9 mouse cellular contexts compared by ENCODE assay signal in the genomic region with DNA sequence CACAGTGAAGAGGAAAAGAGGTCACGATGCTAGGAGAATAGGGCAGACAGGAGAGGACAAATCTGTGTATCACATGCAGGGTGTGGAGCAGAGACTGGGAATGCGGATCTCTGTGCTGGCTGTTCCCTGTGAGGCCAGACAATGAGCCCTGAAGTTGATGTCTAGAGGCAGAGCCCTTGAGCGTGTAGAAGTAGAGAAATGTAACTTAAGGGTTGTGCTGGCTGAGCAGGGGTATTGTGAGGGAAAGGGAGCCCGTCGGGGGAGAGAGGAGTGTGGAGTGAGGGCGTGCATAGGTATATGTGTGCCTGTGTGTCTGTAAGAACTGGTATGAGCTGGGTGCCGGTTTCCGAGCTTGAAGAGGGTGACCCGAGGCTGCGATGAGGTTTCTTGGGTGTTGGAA. TPM values are rescaled to one million over a fixed set of nuclear protein-coding genes. Genes with fewer than 3 reads are reported as not detected.
DNase-seq lines count a peak whose midpoint lies in the region; ATAC-seq and TF ChIP-seq lines count a peak whose summit lies in the region.
"Had no signal": no experiment of that assay in that cellular context is flagged by ENCODE, and none has a peak within 500 bp of the region (broad histone marks: within the 10 kb centered on the region; RNA-seq: fewer than 3 reads in every experiment).

No protein-coding gene starts in this region.

- H3K4me3 ChIP-seq in heart, embryonic 14.5 days (ENCODE audit: control insufficient read depth in 1 of 2, insufficient read depth in 1 of 2, low read depth in 1 of 2, low read length in 2 of 2) = peak overlapping the region; percentile 54 to 59
- peak overlapping the region; percentile 45 for H3K4me3 ChIP-seq in forebrain, postnatal 0 days (ENCODE audit: low read depth, low read length)
- H3K4me3 ChIP-seq in limb, embryonic 14.5 days (replicated peaks; ENCODE audit: low read length) = peak overlapping the region; percentile 45

- peak overlapping the region; percentile 50 to 52; a peak in 3 of 4 replicates for H3K27ac ChIP-seq in heart, embryonic 14.5 days (replicated peaks in 1 of 2; ENCODE audit: control insufficient read depth in 1 of 2, insufficient read depth in 1 of 2, low read depth in 2 of 2, low read length in 2 of 2)
- H3K27ac ChIP-seq in forebrain, postnatal 0 days (ENCODE audit: low read depth, low read length) = peak overlapping the region; percentile 82
- peak overlapping the region; percentile 40 for H3K27ac ChIP-seq in limb, embryonic 14.5 days (replicated peaks; ENCODE audit: low read depth, low read length)

- no peaks in the 10 kb centered on the region for H3K27me3 ChIP-seq in heart, embryonic 14.5 days (ENCODE audit: control insufficient read depth, insufficient read depth, low read length)
- H3K27me3 ChIP-seq in forebrain, postnatal 0 days (ENCODE audit: insufficient read depth, low read length) = no peaks in the 10 kb centered on the region
- no peaks in the 10 kb centered on the region for H3K27me3 ChIP-seq in limb, embryonic 14.5 days (ENCODE audit: control insufficient read depth, insufficient read depth, low read length)

- DNase-seq in heart, adult 8-10 months (ENCODE audit: low spot score) = no peak
- peak; percentile 40 for DNase-seq in thymus, postnatal 25 days
- no peak for DNase-seq in thymus, postnatal 4 days
- no peak for DNase-seq in forebrain, postnatal 0 days
- DNase-seq in limb, embryonic 14.5 days (ENCODE audit: low spot score) = no peak
- DNase-seq in ovary, postnatal 14 days (ENCODE audit: low spot score) = peak; percentile 24
- no peak for DNase-seq in thymus, postnatal 36 days

- WGBS in heart, embryonic 14.5 days = 6% methylated on average over 10 of the region's 10 CpGs
- WGBS in forebrain, postnatal 0 days = 7% methylated on average over 10 of the region's 10 CpGs
- 14% methylated on average over 10 of the region's 10 CpGs for WGBS in limb, embryonic 14.5 days

- peak overlapping the region; percentile 80 for H3K4me2 ChIP-seq in heart, embryonic 14.5 days (ENCODE audit: low read length)
- H3K4me2 ChIP-seq in forebrain, postnatal 0 days (ENCODE audit: low read depth) = peak overlapping the region; percentile 55
- peak overlapping the region; percentile 55 for H3K4me2 ChIP-seq in limb, embryonic 14.5 days (replicated peaks; ENCODE audit: low read depth, low read length, severe bottlenecking)

- no peak for TF ChIP-seq POLR2A in limb, embryonic 14.5 days (IDR thresholded peaks at IDR 0.05; ENCODE audit: borderline replicate concordance, extremely low read depth, insufficient read depth, insufficient read length)

- peaks cover 2 to 3% of the 10 kb centered on the region in 2 experiments; a peak in 2 of 4 replicates for H3K4me1 ChIP-seq in heart, embryonic 14.5 days (ENCODE audit: control insufficient read depth in 2 of 2, insufficient read depth in 2 of 2, low read length in 2 of 2)
- no peaks in the 10 kb centered on the region for H3K4me1 ChIP-seq in forebrain, postnatal 0 days (ENCODE audit: insufficient read depth)
- H3K4me1 ChIP-seq in limb, embryonic 14.5 days (ENCODE audit: control insufficient read depth, insufficient read depth, low read length) = no peaks in the 10 kb centered on the region

- H3K9ac ChIP-seq in heart, embryonic 14.5 days (ENCODE audit: low read length) = peak overlapping the region; percentile 71
- peak overlapping the region; percentile 62 for H3K9ac ChIP-seq in forebrain, postnatal 0 days
- peak overlapping the region; percentile 55 for H3K9ac ChIP-seq in limb, embryonic 14.5 days (ENCODE audit: low read depth, low read length, severe bottlenecking)

- ATAC-seq in heart, embryonic 14.5 days (ENCODE audit: insufficient number of reproducible peaks, insufficient read depth, low FRiP score, low read depth) = peak; percentile 23
- ATAC-seq in forebrain, postnatal 0 days = peak; percentile 42
- peak; percentile 24 for ATAC-seq in limb, embryonic 14.5 days (ENCODE audit: low FRiP score, low read depth)

- no peaks in the 10 kb centered on the region for H3K36me3 ChIP-seq in heart, embryonic 14.5 days (ENCODE audit: control insufficient read depth, insufficient read depth, low read length)
- H3K36me3 ChIP-seq in forebrain, postnatal 0 days (ENCODE audit: insufficient read depth) = no peaks in the 10 kb centered on the region
- no peaks in the 10 kb centered on the region for H3K36me3 ChIP-seq in limb, embryonic 14.5 days (ENCODE audit: control insufficient read depth, insufficient read depth, low read length)

- no peaks in the 10 kb centered on the region for H3K9me3 ChIP-seq in heart, embryonic 14.5 days (ENCODE audit: control insufficient read depth, low read length)
- H3K9me3 ChIP-seq in forebrain, postnatal 0 days (ENCODE audit: low read length) = no peaks in the 10 kb centered on the region
- H3K9me3 ChIP-seq in limb, embryonic 14.5 days (ENCODE audit: control insufficient read depth, low read length) = no peaks in the 10 kb centered on the region

- no peak for TF ChIP-seq CTCF in forebrain, postnatal 0 days (IDR thresholded peaks at IDR 0.05; ENCODE audit: low read depth)

RNA-seq across cellular contexts. Expression of a gene that starts 13.5 kb away (rescaled TPM):
- not detected in 2 replicates for polyA plus RNA-seq in heart, embryonic 14.5 days (2014; fragmentation: Nextera tagmentation; extraction: Ambion mirVana)
- total RNA-seq in heart, adult 8-10 months (2022) = under 1 TPM in 3 of 4 experiments, not detected in 1; 0.14 to 0.32 (median 0.31) TPM
- total RNA-seq in forebrain, postnatal 0 days (2014; rRNA removed) = 0.08 and 0.24 TPM in 2 replicates
- 0.24 TPM in 1 of 2 replicates, not detected in the other for polyA plus RNA-seq in forebrain, postnatal 0 days (2015; fragmentation: Nextera tagmentation; extraction: Ambion mirVana)
- 0.15 TPM in 1 of 2 replicates, not detected in the other for polyA plus RNA-seq in limb, embryonic 14.5 days (2012; rRNA removed)
- 0.14 TPM in 1 of 2 replicates, not detected in the other for polyA plus RNA-seq in limb, embryonic 14.5 days (2014; fragmentation: Nextera tagmentation; extraction: Ambion mirVana)
- total RNA-seq: layer of hippocampus, postnatal 25 days had no signal

RNA-seq across cellular contexts. Expression of a gene that starts 23.6 kb away (rescaled TPM):
- not detected in 2 replicates for polyA plus RNA-seq in heart, embryonic 14.5 days (2014; fragmentation: Nextera tagmentation; extraction: Ambion mirVana)
- total RNA-seq in heart, adult 8-10 months (2022) = not detected
- not detected in 2 replicates for total RNA-seq in forebrain, postnatal 0 days (2014; rRNA removed)
- polyA plus RNA-seq in forebrain, postnatal 0 days (2015; fragmentation: Nextera tagmentation; extraction: Ambion mirVana) = not detected in 2 replicates
- polyA plus RNA-seq in limb, embryonic 14.5 days (2012; rRNA removed) = 0.33 TPM in 1 of 2 replicates, not detected in the other
- polyA plus RNA-seq in limb, embryonic 14.5 days (2014; fragmentation: Nextera tagmentation; extraction: Ambion mirVana) = not detected in 2 replicates
- total RNA-seq: layer of hippocampus, postnatal 25 days had no signal

RNA-seq across cellular contexts. Expression of a gene that starts 23.6 kb away (rescaled TPM):
- not detected in 2 replicates for polyA plus RNA-seq in heart, embryonic 14.5 days (2014; fragmentation: Nextera tagmentation; extraction: Ambion mirVana)
- not detected for total RNA-seq in heart, adult 8-10 months (2022)
- not detected in 2 replicates for total RNA-seq in forebrain, postnatal 0 days (2014; rRNA removed)
- not detected in 2 replicates for polyA plus RNA-seq in forebrain, postnatal 0 days (2015; fragmentation: Nextera tagmentation; extraction: Ambion mirVana)
- polyA plus RNA-seq in limb, embryonic 14.5 days (2012; rRNA removed) = 0.12 and 0.40 TPM in 2 replicates
- 0.23 and 0.39 TPM in 2 replicates for polyA plus RNA-seq in limb, embryonic 14.5 days (2014; fragmentation: Nextera tagmentation; extraction: Ambion mirVana)
- total RNA-seq: layer of hippocampus, postnatal 25 days had no signal

Comparison
In these comparisons a context has a peak if more than half of its experiments do, and no peak if none do; other contexts are left out.
1. DNase-seq: peak in thymus, postnatal 25 days (single experiment) and ovary, postnatal 14 days (single experiment); none in heart, adult 8-10 months (single experiment), thymus, postnatal 4 days (single experiment), forebrain, postnatal 0 days (single experiment), limb, embryonic 14.5 days (single experiment) and thymus, postnatal 36 days (0 of 2).
2. Peak in every context shown above with its lines, with median percentiles within 50 percentile points of each other: ATAC-seq, H3K27ac ChIP-seq, H3K4me2 ChIP-seq, H3K4me3 ChIP-seq and H3K9ac ChIP-seq.